Comparison of ENCODE assay signal across 8 mouse cellular contexts in the genomic region with DNA sequence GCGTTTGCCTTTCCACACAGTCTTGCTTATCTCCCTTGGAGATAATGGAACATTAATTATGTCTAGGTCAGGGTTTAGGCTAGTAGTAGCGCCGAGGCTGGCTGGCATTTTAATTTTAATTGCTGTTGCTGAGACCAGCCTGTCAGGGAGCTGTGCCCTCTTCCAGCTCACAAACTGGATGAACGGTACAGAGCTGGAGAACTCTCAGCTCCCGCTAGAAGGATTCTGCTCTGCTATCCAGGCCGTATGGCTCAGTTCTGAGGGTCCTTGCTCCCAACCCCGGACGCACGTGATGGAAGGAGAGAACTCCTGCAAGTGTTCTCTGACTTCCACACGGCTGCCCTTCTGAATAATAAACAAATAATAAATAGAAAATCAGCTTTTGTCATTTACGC. TPM values are rescaled to one million over a fixed set of nuclear protein-coding genes. Genes with fewer than 3 reads are reported as not detected.
DNase-seq lines count a peak whose midpoint lies in the region; ATAC-seq and TF ChIP-seq lines count a peak whose summit lies in the region.

No protein-coding gene starts in this region.

- H3K9ac ChIP-seq in liver, embryonic 12.5 days: peak overlapping the region; percentile 88

- no peak for TF ChIP-seq CTCF in thymus, adult 2 months (IDR thresholded peaks at IDR 0.05; ENCODE audit: borderline replicate concordance, control insufficient read depth, extremely low read depth, insufficient read depth, low read length, poor library complexity)

- TF ChIP-seq POLR2A in thymus, adult 2 months (IDR thresholded peaks at IDR 0.05; ENCODE audit: control insufficient read depth, extremely low read depth, insufficient read depth, low read length, poor library complexity): no peak

- no peaks in the 10 kb centered on the region for H3K9me3 ChIP-seq in erythroblast, embryonic 14.5 days (ENCODE audit: control insufficient read depth, low read length)
- no peaks in the 10 kb centered on the region for H3K9me3 ChIP-seq in liver, embryonic 12.5 days (replicated peaks)

- peak overlapping the region; percentile 98 for H3K4me2 ChIP-seq in liver, embryonic 12.5 days

- H3K27me3 ChIP-seq in erythroblast, embryonic 14.5 days (ENCODE audit: control insufficient read depth): no peaks in the 10 kb centered on the region
- H3K27me3 ChIP-seq in thymus, adult 2 months (ENCODE audit: control insufficient read depth, insufficient read depth, low read length): no peaks in the 10 kb centered on the region
- no peaks in the 10 kb centered on the region for H3K27me3 ChIP-seq in liver, embryonic 12.5 days (replicated peaks)

- H3K4me3 ChIP-seq in erythroblast, embryonic 14.5 days (replicated peaks): peak overlapping the region; percentile 76
- peak overlapping the region; percentile 51 for H3K4me3 ChIP-seq in thymus, adult 2 months (ENCODE audit: control insufficient read depth, insufficient read depth, low read length)
- H3K4me3 ChIP-seq in liver, embryonic 12.5 days: peak overlapping the region; percentile 76

- H3K27ac ChIP-seq in thymus, adult 2 months (ENCODE audit: control insufficient read depth, insufficient read depth, low read length): peak overlapping the region; percentile 27; the same call in 1 of the 2 replicates
- H3K27ac ChIP-seq in liver, embryonic 12.5 days: peak overlapping the region; percentile 91

- DNase-seq in thymus, adult 2 months: no peak
- DNase-seq in thymus, postnatal 36 days: no peak
- no peak for DNase-seq in left cerebral cortex, adult 11 months (ENCODE audit: low spot score)
- no peak for DNase-seq in thymus, postnatal 4 days
- no peak for DNase-seq in urinary bladder, adult 18-20 months (ENCODE audit: low spot score in 2 of 2)

- H3K36me3 ChIP-seq in erythroblast, embryonic 14.5 days (ENCODE audit: control insufficient read depth): no peaks in the 10 kb centered on the region
- no peaks in the 10 kb centered on the region for H3K36me3 ChIP-seq in thymus, adult 2 months (ENCODE audit: control insufficient read depth, insufficient read depth, low read length)
- H3K36me3 ChIP-seq in liver, embryonic 12.5 days: no peaks in the 10 kb centered on the region

- WGBS in thymus, adult 2 months: 46% methylated on average over 11 of the region's 11 CpGs
- WGBS in liver, embryonic 12.5 days (ENCODE audit: insufficient replicate concordance): 38% methylated on average over 11 of the region's 11 CpGs

- H3K4me1 ChIP-seq in erythroblast, embryonic 14.5 days (ENCODE audit: control insufficient read depth): peaks cover 73% of the 10 kb centered on the region
- H3K4me1 ChIP-seq in thymus, adult 2 months (replicated peaks; ENCODE audit: control insufficient read depth, insufficient read depth, low read length): peaks cover 40% of the 10 kb centered on the region
- H3K4me1 ChIP-seq in liver, embryonic 12.5 days: peaks cover 72% of the 10 kb centered on the region

- no peak for ATAC-seq in erythroblast, adult 5-6 weeks (replicated peaks; ENCODE audit: low FRiP score, poor library complexity, severe bottlenecking)
- no peak for ATAC-seq in liver, embryonic 12.5 days

RNA-seq across cellular contexts. Expression of gene Rcan3, which starts 0.7 kb away (rescaled TPM):
- polyA plus RNA-seq in erythroblast, embryonic 14.5 days (2012): 0.58 and 1.2 TPM in 2 replicates
- 1.5 and 5.0 TPM in 2 replicates for total RNA-seq in erythroblast, adult 5-6 weeks (2015; ENCODE audit: low replicate concordance)
- total RNA-seq in erythroblast, adult 5-6 weeks (2017; ENCODE audit: low replicate concordance): 4.1 and 5.7 TPM in 2 replicates
- 20.0 and 21.9 TPM in 2 replicates for polyA plus RNA-seq in thymus, adult 2 months (2012; rRNA removed)
- 4.9 and 8.3 TPM in 2 replicates for polyA plus RNA-seq in liver, embryonic 12.5 days (2016; fragmentation: Nextera tagmentation; extraction: Ambion mirVana)

RNA-seq across cellular contexts. Expression of gene Ncmap, which starts 36.4 kb away (rescaled TPM):
- polyA plus RNA-seq in erythroblast, embryonic 14.5 days (2012): not detected in 2 replicates
- total RNA-seq in erythroblast, adult 5-6 weeks (2015; ENCODE audit: low replicate concordance): not detected in 2 replicates
- not detected in 2 replicates for total RNA-seq in erythroblast, adult 5-6 weeks (2017; ENCODE audit: low replicate concordance)
- 0.96 and 2.0 TPM in 2 replicates for polyA plus RNA-seq in thymus, adult 2 months (2012; rRNA removed)
- 0.08 and 0.11 TPM in 2 replicates for polyA plus RNA-seq in liver, embryonic 12.5 days (2016; fragmentation: Nextera tagmentation; extraction: Ambion mirVana)
